Mouse (Mus musculus): ENCODE measurements at regions not wholly inside any gene's neighbourhood (a gene's known extent, or its start where the extent isn't known, plus 50 kb on each side); places are given as distances from the start of the nearest gene placed in this dataset.

DNA sequence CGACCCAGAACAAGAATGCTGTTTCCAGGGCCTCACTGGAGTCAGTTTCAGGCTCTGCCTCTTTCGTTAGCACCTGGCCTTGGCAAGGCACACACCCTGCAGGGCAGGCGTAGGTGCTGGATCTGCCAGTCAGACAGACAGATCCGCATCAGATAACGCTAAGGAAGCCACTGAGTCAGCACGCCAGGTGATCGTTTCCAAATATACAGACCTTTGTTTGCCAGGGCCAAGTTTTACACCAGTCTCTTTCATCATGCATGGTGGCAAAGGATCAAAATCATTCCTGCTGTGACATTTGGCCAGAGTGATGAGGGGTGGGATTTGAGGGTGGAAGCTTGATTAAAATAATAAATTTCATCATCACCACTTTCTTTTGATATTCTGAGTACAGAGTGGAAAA is 411.0 kb downstream of the Ofcc1 start:
- Histone ChIP-seq H3K4me1 (peaks cover 9% of the 10 kb centered on the region), H3K4me3 (no peak overlapping the region), H3K27me3 (ENCODE audit: insufficient read depth, poor library complexity, severe bottlenecking) (no peaks in the 10 kb centered on the region), H3K9me3 (no peaks in the 10 kb centered on the region), H3K36me3 (no peaks in the 10 kb centered on the region), H3K27ac (no peak overlapping the region)
- DNase-seq (ENCODE audit: low spot score), result no peak
- 60% methylated on average over 7 of the region's 7 CpGs for WGBS

DNA sequence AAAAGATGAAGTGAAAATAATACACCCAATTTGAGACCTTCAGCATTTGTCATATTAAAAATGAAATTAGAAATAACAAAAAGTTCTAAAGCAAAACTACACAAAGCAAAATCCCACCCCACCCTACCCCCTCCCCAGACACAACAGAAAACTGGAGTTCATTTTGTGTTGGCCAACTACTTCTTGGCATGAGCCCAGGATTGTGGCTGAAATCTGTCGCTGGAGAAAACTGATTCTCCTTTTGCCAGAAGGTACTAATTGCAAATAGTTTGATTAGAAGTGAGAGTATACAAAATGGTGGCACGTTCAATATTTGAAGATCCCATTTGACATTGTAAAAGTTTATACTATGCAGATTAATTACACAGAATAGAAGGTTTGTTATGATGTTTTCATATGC is 426.0 kb downstream of the Ofcc1 start:
- Histone ChIP-seq H3K27ac (no peak overlapping the region), H3K27me3 (ENCODE audit: insufficient read depth, poor library complexity, severe bottlenecking) (no peaks in the 10 kb centered on the region), H3K9me3 (no peaks in the 10 kb centered on the region), H3K36me3 (no peaks in the 10 kb centered on the region), H3K4me3 (no peak overlapping the region), H3K4me1 (no peaks in the 10 kb centered on the region)
- DNase-seq (ENCODE audit: low spot score), result no peak
- 68% methylated on average over 2 of the region's 2 CpGs for WGBS

DNA sequence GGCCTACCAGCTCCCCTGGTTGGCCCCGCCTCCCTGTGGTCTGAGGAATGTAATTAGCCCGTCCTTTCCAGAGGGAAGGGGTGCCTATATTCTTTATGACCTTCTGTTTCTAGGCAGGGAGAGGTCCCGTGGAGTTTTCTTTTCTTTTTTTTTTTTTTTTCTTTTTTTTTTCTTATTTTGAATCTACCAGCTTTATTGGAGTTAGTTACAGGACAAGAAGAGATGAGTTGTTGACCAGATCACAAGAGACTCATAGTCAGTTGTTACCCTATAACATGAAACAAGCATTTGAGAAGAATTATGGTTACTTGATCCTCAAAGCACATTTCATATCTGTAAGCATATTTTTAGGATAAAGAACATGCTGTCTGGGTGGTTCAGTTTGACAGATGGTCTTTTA is 429.8 kb downstream of the Ofcc1 start:
- Histone ChIP-seq H3K36me3 (no peaks in the 10 kb centered on the region), H3K9me3 (no peaks in the 10 kb centered on the region), H3K4me3 (no peak overlapping the region), H3K27ac (no peak overlapping the region), H3K4me1 (no peaks in the 10 kb centered on the region), H3K27me3 (ENCODE audit: insufficient read depth, poor library complexity, severe bottlenecking) (no peaks in the 10 kb centered on the region)
- DNase-seq (ENCODE audit: low spot score), result no peak
- 63% methylated on average over 3 of the region's 3 CpGs for WGBS

DNA sequence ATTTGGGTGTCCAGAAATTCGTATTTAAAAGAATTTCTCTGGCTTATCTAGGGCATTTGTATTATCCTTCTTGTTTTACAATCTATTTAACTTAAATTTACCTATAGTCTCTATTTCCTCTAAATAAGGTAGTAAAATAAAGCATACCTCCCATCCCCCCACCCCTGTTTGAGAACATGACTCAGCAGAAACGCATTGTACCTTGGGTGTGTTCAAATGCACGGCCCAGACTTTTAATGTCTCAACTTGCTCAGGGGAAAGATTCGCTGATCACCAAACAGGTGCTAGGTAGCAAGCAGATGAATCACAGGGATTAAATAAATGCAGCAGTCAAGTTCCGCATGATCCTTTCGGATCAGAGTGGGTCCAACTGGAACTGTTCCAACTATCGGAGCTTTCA is 432.7 kb downstream of the Ofcc1 start:
- no peaks in the 10 kb centered on the region for H3K9me3 ChIP-seq
- no peak for DNase-seq (ENCODE audit: low spot score)
- no peak overlapping the region for H3K4me3 ChIP-seq
- H3K27ac ChIP-seq, result no peak overlapping the region
- H3K36me3 ChIP-seq, result no peaks in the 10 kb centered on the region
- no peaks in the 10 kb centered on the region for H3K27me3 ChIP-seq (ENCODE audit: insufficient read depth, poor library complexity, severe bottlenecking)
- no peaks in the 10 kb centered on the region for H3K4me1 ChIP-seq
- 90% methylated on average over 7 of the region's 7 CpGs for WGBS

DNA sequence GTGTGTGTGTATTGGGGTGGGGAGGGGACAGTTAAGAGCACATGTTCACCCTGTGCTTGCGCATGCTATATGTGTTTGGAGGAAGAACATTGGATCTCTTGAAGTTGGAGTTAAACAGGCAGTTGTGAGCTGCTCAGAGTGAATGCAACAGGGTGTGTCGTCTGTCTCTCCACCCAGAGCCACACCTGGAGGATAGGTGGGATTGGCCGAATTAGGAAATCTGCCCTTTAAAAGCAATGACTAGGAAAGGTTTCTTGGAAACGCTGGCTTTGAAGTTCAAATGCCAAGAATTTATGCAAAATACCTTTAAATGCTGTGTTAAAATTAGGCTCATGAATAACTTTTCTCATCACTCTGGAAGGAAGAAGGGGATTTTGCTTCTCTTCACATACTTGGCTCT is 436.9 kb downstream of the Ofcc1 start:
- no peaks in the 10 kb centered on the region for H3K9me3 ChIP-seq
- H3K27ac ChIP-seq, result no peak overlapping the region
- H3K36me3 ChIP-seq, result no peaks in the 10 kb centered on the region
- no peak for DNase-seq (ENCODE audit: low spot score)
- H3K27me3 ChIP-seq (ENCODE audit: insufficient read depth, poor library complexity, severe bottlenecking), result no peaks in the 10 kb centered on the region
- H3K4me1 ChIP-seq, result no peaks in the 10 kb centered on the region
- 79% methylated on average over 4 of the region's 4 CpGs for WGBS
- no peak overlapping the region for H3K4me3 ChIP-seq

DNA sequence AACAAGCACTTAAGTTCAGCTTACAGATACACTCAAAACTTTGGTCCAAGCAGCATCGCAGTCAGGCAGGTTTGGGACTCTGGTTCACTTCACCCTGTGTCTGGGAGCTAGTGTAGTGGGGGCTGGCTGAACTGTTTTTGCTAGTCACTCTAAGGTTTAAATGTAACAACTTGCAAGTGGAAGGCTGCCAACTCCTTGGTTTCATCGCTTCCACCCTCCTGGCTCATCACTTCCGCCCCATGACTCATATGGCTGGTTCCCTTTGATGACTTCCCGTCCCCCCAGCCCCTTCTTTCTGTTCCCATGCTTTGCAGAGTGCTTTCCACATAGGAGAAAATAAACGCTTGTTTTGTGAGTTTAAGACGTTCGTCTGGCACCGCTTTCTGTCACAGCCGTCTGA is 438.1 kb downstream of the Ofcc1 start:
- H3K4me1 ChIP-seq, result no peaks in the 10 kb centered on the region
- 73% methylated on average over 9 of the region's 9 CpGs for WGBS
- no peak overlapping the region for H3K4me3 ChIP-seq
- no peaks in the 10 kb centered on the region for H3K27me3 ChIP-seq (ENCODE audit: insufficient read depth, poor library complexity, severe bottlenecking)
- no peak for DNase-seq (ENCODE audit: low spot score)
- H3K27ac ChIP-seq, result no peak overlapping the region
- H3K36me3 ChIP-seq, result no peaks in the 10 kb centered on the region
- no peaks in the 10 kb centered on the region for H3K9me3 ChIP-seq

DNA sequence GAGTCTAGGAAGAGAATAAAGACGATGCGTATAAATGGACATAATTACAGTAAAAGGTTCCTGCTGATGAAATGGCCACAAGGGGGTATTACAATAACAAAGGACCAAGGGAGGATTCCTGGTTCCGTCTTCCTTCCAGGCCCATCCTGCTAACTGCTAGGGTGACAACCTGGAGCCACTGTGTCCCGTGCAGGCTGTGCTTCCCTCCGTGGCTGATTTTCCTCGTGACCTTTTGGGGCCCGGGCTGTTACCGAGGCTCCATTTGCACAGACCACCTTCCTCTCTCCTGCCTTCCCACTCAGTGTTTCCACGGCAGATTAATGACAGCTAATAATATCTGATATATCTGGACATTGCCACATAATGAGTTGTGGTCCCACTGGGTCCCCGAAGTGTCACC is 453.5 kb downstream of the Ofcc1 start:
- no peaks in the 10 kb centered on the region for H3K36me3 ChIP-seq
- H3K27ac ChIP-seq, result no peak overlapping the region
- 0 out of 2 replicates have a peak, but pooled peaks cover 5% of the 10 kb centered on the region for H3K4me1 ChIP-seq
- no peak overlapping the region for H3K4me3 ChIP-seq
- H3K27me3 ChIP-seq (ENCODE audit: insufficient read depth, poor library complexity, severe bottlenecking), result no peaks in the 10 kb centered on the region
- no peaks in the 10 kb centered on the region for H3K9me3 ChIP-seq
- 69% methylated on average over 10 of the region's 10 CpGs for WGBS
- no peak for DNase-seq (ENCODE audit: low spot score)

DNA sequence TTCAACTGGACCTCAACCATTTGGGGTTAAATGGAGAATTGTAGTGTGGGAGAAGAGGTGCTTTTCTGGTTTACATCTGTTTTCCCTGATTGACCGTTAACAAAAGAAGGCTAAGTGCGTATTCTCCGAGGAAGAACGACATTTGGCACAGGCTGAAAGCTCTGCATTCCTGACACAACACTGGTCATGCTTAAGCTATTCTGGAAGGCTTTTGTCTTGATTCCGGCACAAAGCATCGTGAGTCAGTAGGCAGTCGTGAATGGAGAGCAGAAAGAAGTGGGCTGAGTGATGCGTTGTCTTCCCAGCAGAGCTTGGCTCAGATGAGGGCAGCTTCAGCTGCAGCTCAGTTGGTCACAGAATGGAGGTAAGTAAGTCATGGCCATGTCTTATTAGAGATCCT is 457.0 kb downstream of the Ofcc1 start:
- no peak overlapping the region for H3K4me3 ChIP-seq
- H3K9me3 ChIP-seq, result no peaks in the 10 kb centered on the region
- H3K27me3 ChIP-seq (ENCODE audit: insufficient read depth, poor library complexity, severe bottlenecking), result no peaks in the 10 kb centered on the region
- H3K27ac ChIP-seq, result no peak overlapping the region
- H3K36me3 ChIP-seq, result no peaks in the 10 kb centered on the region
- 0 out of 2 replicates have a peak, but pooled peaks cover 9% of the 10 kb centered on the region for H3K4me1 ChIP-seq
- 81% methylated on average over 8 of the region's 8 CpGs for WGBS
- DNase-seq (ENCODE audit: low spot score), result no peak

DNA sequence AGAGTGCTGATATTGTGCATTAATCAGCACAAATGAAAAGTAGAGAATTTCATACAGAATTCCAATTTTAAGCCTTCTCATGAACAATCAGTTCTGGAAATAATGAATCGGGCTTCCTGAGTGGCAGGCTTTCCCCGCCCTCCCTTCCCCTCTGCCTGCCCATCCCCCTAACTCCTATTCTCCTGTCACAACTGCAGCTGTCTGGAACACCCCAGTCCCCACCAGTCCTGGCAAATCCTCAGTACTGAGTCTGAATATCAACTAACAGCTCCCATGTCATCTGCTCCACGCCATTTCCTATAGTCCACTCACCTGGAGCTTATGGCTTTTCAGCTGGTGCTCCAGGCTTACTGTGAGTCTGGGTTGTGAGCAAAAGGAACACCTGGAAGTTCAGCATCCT is 457.9 kb downstream of the Ofcc1 start:
- H3K27ac ChIP-seq, result no peak overlapping the region
- H3K36me3 ChIP-seq, result no peaks in the 10 kb centered on the region
- no peaks in the 10 kb centered on the region for H3K27me3 ChIP-seq (ENCODE audit: insufficient read depth, poor library complexity, severe bottlenecking)
- WGBS, result 74% methylated on average over 3 of the region's 3 CpGs
- no peaks in the 10 kb centered on the region for H3K9me3 ChIP-seq
- H3K4me1 ChIP-seq, result 0 out of 2 replicates have a peak, but pooled peaks cover 9% of the 10 kb centered on the region
- no peak for DNase-seq (ENCODE audit: low spot score)
- no peak overlapping the region for H3K4me3 ChIP-seq

DNA sequence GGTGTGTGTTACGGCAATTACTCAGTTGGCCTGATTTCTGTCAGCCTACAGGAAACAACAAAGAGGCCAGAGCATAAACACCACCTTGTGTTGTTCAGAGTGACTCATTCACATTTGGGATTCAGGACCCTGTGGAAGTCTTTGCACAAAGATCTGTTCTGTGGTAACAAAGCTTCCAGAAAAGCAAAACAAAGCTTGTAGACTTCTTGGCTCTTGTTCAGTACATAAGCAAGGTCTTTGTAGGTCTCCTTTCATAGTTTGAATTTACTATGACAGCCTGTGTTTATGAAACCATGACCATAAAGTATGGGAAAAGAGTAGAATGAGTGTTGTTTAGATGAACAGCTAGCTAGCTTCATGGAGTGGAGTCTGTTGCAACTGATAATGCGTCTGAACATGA is 461.9 kb downstream of the Ofcc1 start:
- no peaks in the 10 kb centered on the region for H3K9me3 ChIP-seq
- H3K27ac ChIP-seq, result no peak overlapping the region
- no peaks in the 10 kb centered on the region for H3K36me3 ChIP-seq
- WGBS, result 83% methylated on average over 2 of the region's 2 CpGs
- H3K4me1 ChIP-seq, result 0 out of 2 replicates have a peak, but pooled peaks cover 9% of the 10 kb centered on the region
- no peaks in the 10 kb centered on the region for H3K27me3 ChIP-seq (ENCODE audit: insufficient read depth, poor library complexity, severe bottlenecking)
- no peak overlapping the region for H3K4me3 ChIP-seq
- no peak for DNase-seq (ENCODE audit: low spot score)

DNA sequence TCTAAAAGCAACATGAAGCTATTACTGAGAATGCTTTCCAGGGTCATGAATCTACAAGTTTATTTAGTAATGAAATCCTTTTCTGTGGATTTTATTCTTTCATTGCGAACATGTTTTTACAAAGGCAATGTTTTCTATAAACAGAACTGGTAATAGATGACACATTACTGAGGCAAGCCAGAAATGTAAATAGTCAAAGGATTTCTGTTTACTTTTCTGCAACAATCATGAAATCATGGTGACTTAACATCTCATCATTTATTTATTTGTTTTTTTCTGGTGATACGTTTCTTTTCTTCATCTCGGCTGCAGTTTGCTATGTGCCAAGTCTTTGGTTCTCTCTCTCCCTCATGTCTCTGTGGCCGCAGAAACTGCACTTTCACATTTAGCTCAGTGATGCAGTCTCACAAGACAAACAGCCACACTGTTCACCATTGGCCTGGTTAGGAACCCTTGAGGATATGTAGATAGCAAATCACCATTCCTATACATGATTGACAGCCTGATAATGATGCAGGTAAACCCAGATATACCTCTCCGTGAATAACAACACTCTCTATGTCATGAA is 462.8 kb downstream of the Ofcc1 start:
- 81% methylated on average over 5 of the region's 5 CpGs for WGBS

DNA sequence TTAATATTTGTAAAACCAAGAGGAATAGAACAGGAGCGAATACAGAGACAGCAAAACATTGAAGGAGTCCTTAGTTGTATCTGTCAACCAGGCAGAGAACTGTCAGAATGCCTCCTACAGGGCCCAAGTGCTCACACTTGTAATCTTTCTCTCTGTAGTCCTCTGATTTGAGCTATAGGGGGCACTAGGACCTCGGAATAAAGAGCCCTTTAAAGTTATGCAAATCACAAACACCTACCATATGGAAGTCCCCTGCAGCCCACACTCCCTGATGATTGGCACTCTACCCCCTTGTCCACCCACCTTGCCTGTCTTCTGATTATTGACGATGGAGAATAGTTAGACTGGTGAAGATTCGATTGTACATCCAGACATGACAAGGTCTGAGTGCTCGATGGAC is 467.1 kb downstream of the Ofcc1 start:
- H3K27ac ChIP-seq, result no peak overlapping the region
- DNase-seq (ENCODE audit: low spot score), result no peak
- no peaks in the 10 kb centered on the region for H3K27me3 ChIP-seq (ENCODE audit: insufficient read depth, poor library complexity, severe bottlenecking)
- WGBS, result 67% methylated on average over 5 of the region's 5 CpGs
- no peak overlapping the region for H3K4me3 ChIP-seq
- no peaks in the 10 kb centered on the region for H3K36me3 ChIP-seq
- no peaks in the 10 kb centered on the region for H3K9me3 ChIP-seq
- no peaks in the 10 kb centered on the region for H3K4me1 ChIP-seq

More for the DNA sequence above, 462.8 kb downstream of the Ofcc1 start:
- Histone ChIP-seq H3K27me3 (ENCODE audit: insufficient read depth, poor library complexity, severe bottlenecking) (no peaks in the 10 kb centered on the region), H3K36me3 (no peaks in the 10 kb centered on the region), H3K9me3 (no peaks in the 10 kb centered on the region), H3K27ac (no peak overlapping the region), H3K4me1 (0 out of 2 replicates have a peak, but pooled peaks cover 9% of the 10 kb centered on the region), H3K4me3 (no peak overlapping the region)
- no peak for DNase-seq (ENCODE audit: low spot score)

DNA sequence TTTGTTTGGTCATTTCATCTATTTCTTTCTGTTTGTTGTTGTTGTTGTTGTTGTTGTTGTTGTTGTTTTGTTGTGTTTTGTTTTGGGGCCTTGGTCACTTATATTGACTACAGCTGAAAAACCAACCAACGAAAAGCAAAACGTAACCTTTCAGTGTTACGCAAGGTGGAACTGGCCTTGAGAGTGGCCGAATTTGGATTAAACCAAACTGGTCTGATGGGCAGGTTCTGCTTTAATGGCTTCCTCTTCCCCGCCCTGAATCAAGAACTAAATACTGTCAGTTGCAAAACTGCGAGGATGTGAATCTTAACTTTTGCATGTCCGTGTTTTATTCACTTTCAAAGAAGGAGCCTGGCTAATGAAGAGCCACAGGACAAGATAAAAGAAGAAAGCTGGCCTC is 480.2 kb downstream of the Ofcc1 start:
- H3K36me3 ChIP-seq, result no peaks in the 10 kb centered on the region
- no peak overlapping the region for H3K27ac ChIP-seq
- H3K9me3 ChIP-seq, result no peaks in the 10 kb centered on the region
- DNase-seq (ENCODE audit: low spot score), result no peak
- 84% methylated on average over 7 of the region's 7 CpGs for WGBS
- H3K27me3 ChIP-seq (ENCODE audit: insufficient read depth, poor library complexity, severe bottlenecking), result no peaks in the 10 kb centered on the region
- no peak overlapping the region for H3K4me3 ChIP-seq
- no peaks in the 10 kb centered on the region; the same call in 1 of the 2 replicates for H3K4me1 ChIP-seq

DNA sequence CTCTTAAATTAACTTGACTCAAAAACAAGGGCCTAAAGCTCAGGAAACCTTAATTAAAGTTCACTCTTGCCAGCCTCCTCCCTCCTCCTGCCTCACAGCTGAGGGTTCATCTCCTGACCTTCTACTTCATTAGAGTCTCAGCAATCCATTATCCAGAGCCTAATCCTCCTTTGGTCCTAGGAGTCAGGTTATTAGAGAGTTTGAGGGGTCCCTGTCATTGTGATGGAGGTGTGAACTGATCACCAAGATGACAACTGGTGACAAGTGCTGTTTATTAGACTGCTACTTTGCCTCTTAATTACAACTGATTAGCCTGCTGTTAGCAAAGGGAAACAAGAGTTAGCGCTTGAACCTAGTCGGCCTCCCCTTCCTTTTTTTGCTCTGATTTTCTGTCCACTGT is 481.1 kb downstream of the Ofcc1 start:
- H3K27me3 ChIP-seq (ENCODE audit: insufficient read depth, poor library complexity, severe bottlenecking), result no peaks in the 10 kb centered on the region
- no peaks in the 10 kb centered on the region for H3K36me3 ChIP-seq
- 34% methylated on average over 2 of the region's 2 CpGs for WGBS

More for the DNA sequence above, 481.1 kb downstream of the Ofcc1 start:
- H3K4me3 ChIP-seq, result no peak overlapping the region
- DNase-seq (ENCODE audit: low spot score), result no peak
- no peaks in the 10 kb centered on the region; the same call in 1 of the 2 replicates for H3K4me1 ChIP-seq
- no peaks in the 10 kb centered on the region for H3K9me3 ChIP-seq
- H3K27ac ChIP-seq, result no peak overlapping the region

Measured in heart, embryonic 10.5 days (tissue).